9 mouse cellular contexts compared by ENCODE assay signal in the genomic region with DNA sequence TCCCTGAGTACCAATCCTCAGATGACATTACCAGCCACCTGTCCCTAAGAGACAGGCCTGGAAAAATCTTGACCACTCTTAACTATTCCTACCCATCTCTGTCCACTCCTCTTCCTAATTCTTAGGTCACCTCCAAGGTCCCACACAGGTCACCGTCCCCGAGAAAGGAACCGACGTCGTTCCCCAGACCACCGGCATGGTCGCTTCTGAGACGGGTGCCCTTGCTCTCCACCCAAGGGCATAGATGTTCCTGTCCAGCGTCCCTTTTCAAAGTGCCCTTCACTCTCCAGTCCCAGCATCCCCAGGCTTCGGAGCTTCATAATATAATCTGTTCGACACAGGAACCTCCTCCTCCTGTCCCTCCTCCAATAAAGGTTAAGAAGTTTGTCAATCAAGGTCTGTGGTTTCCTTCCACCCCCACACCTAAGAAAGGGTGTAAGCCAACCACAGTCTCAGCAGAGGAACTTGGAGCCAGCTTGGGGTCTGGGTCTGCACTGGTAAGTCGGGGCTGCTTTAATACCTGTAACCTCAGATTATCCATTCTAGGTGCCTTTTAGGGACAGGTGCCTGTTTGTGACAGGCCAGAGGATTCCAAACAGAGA. TPM values are rescaled to one million over a fixed set of nuclear protein-coding genes. Genes with fewer than 3 reads are reported as not detected.
DNase-seq lines count a peak whose midpoint lies in the region; ATAC-seq and TF ChIP-seq lines count a peak whose summit lies in the region.
"Had no signal": no experiment of that assay in that cellular context is flagged by ENCODE, and none has a peak within 500 bp of the region (broad histone marks: within the 10 kb centered on the region; RNA-seq: fewer than 3 reads in every experiment).

Igflr1 (plus strand) TSS at position 458 of the 602 bp plus-strand sequence.

- DNase-seq in kidney, postnatal 25 days, result no peak
- DNase-seq in G1E (ENCODE audit: low spot score), result no peak
- DNase-seq in right cerebral cortex, postnatal 14 days, result no peak
- DNase-seq in gastrocnemius, postnatal 4 days (ENCODE audit: low spot score in 2 of 2), result no peak
- DNase-seq in ovary, adult 18-20 months (ENCODE audit: low spot score), result no peak
- DNase-seq: kidney, postnatal 14 days had no signal

- no peak for ATAC-seq in kidney, embryonic 15.5 days (replicated peaks; ENCODE audit: low FRiP score)
- ATAC-seq in G1E (ENCODE audit: extremely low read depth, insufficient number of reproducible peaks, low FRiP score, poor library complexity, severe bottlenecking), result no peak
- ATAC-seq in embryonic facial prominence, embryonic 15.5 days (ENCODE audit: insufficient number of reproducible peaks, low FRiP score, low TSS enrichment, low read depth), result no peak
- no peak for ATAC-seq in liver, embryonic 16.5 days (ENCODE audit: low read depth)

- 0 out of 2 replicates have a peak within 1 kb of the TSS, but pooled peaks have one; percentile 97 for H3K27ac ChIP-seq in kidney, embryonic 15.5 days
- no peak within 1 kb of the TSS for H3K27ac ChIP-seq in embryonic facial prominence, embryonic 15.5 days (replicated peaks)
- no peak within 1 kb of the TSS; the same call in 1 of the 2 replicates for H3K27ac ChIP-seq in liver, embryonic 16.5 days (ENCODE audit: low read length)

- peak within 1 kb of the TSS; percentile 79; the same call in 1 of the 2 replicates for H3K4me2 ChIP-seq in kidney, embryonic 15.5 days
- no peak within 1 kb of the TSS for H3K4me2 ChIP-seq in embryonic facial prominence, embryonic 15.5 days (replicated peaks)
- peak within 1 kb of the TSS; percentile 73 for H3K4me2 ChIP-seq in liver, embryonic 16.5 days (ENCODE audit: low read depth, low read length)

- 90% methylated on average over 12 of the region's 12 CpGs for WGBS in kidney, embryonic 15.5 days
- 95% methylated on average over 12 of the region's 12 CpGs for WGBS in embryonic facial prominence, embryonic 15.5 days
- 87% methylated on average over 12 of the region's 12 CpGs for WGBS in liver, embryonic 16.5 days (ENCODE audit: insufficient replicate concordance)

- peaks cover 25% of the 10 kb centered on the region for H3K4me1 ChIP-seq in kidney, embryonic 15.5 days
- H3K4me1 ChIP-seq in G1E (ENCODE audit: insufficient read depth, low read depth, low read length), result peaks cover 51% of the 10 kb centered on the region
- H3K4me1 ChIP-seq in embryonic facial prominence, embryonic 15.5 days, result peaks cover 15% of the 10 kb centered on the region; the same call in 1 of the 2 replicates
- peaks cover 15% of the 10 kb centered on the region for H3K4me1 ChIP-seq in liver, embryonic 16.5 days (ENCODE audit: control insufficient read depth, low read depth, low read length)

- H3K4me3 ChIP-seq in kidney, embryonic 15.5 days (replicated peaks), result peak within 1 kb of the TSS; percentile 80
- peak within 1 kb of the TSS; percentile 83; the same call in 1 of the 2 replicates for H3K4me3 ChIP-seq in G1E (ENCODE audit: low read depth, low read length)
- peak within 1 kb of the TSS; percentile 94; the same call in 1 of the 2 replicates for H3K4me3 ChIP-seq in embryonic facial prominence, embryonic 15.5 days (replicated peaks)
- H3K4me3 ChIP-seq in liver, embryonic 16.5 days (ENCODE audit: low read depth, low read length), result no peak within 1 kb of the TSS; the same call in 1 of the 2 replicates

- H3K27me3 ChIP-seq in kidney, embryonic 15.5 days, result no peaks in the 10 kb centered on the region
- H3K27me3 ChIP-seq in G1E (ENCODE audit: insufficient read depth, low read length), result no peaks in the 10 kb centered on the region
- H3K27me3 ChIP-seq in embryonic facial prominence, embryonic 15.5 days, result no peaks in the 10 kb centered on the region
- H3K27me3 ChIP-seq in liver, embryonic 16.5 days (ENCODE audit: control insufficient read depth, insufficient read depth, low read depth, low read length), result no peaks in the 10 kb centered on the region

- no peaks in the 10 kb centered on the region for H3K9me3 ChIP-seq in kidney, embryonic 15.5 days (replicated peaks)
- no peaks in the 10 kb centered on the region for H3K9me3 ChIP-seq in G1E (replicated peaks)
- H3K9me3 ChIP-seq in embryonic facial prominence, embryonic 15.5 days (replicated peaks), result no peaks in the 10 kb centered on the region
- no peaks in the 10 kb centered on the region for H3K9me3 ChIP-seq in liver, embryonic 16.5 days (replicated peaks; ENCODE audit: control insufficient read depth, low read length)

- no peak for TF ChIP-seq CTCF in G1E (IDR thresholded peaks at IDR 0.05; ENCODE audit: low read depth, low read length)

- peaks cover 59% of the 10 kb centered on the region for H3K36me3 ChIP-seq in kidney, embryonic 15.5 days
- peaks cover 75% of the 10 kb centered on the region for H3K36me3 ChIP-seq in G1E (replicated peaks)
- H3K36me3 ChIP-seq in embryonic facial prominence, embryonic 15.5 days, result peaks cover 37% of the 10 kb centered on the region
- peaks cover 22% of the 10 kb centered on the region for H3K36me3 ChIP-seq in liver, embryonic 16.5 days (ENCODE audit: control insufficient read depth, insufficient read depth)

- H3K9ac ChIP-seq in kidney, embryonic 15.5 days, result peak within 1 kb of the TSS; percentile 73; the same call in 1 of the 2 replicates
- H3K9ac ChIP-seq in embryonic facial prominence, embryonic 15.5 days, result no peak within 1 kb of the TSS
- H3K9ac ChIP-seq in liver, embryonic 16.5 days (ENCODE audit: low read depth, low read length), result no peak within 1 kb of the TSS

RNA-seq across cellular contexts. Expression of gene Igflr1, which starts in this region (rescaled TPM):
- 3.8 and 6.0 TPM in 2 replicates for polyA plus RNA-seq in kidney, embryonic 15.5 days (2015; fragmentation: Nextera tagmentation; extraction: Ambion mirVana)
- total RNA-seq in G1E (2014; fragmentation: Nextera tagmentation), result 1.8 TPM in 1 of 2 replicates, not detected in the other
- 0.70 TPM in 1 of 2 replicates, not detected in the other for total RNA-seq in G1E (2017)
- polyA plus RNA-seq in G1E (2012), result 4.8 and 6.3 TPM in 2 replicates
- polyA plus RNA-seq in embryonic facial prominence, embryonic 15.5 days (2015; fragmentation: Nextera tagmentation; extraction: Ambion mirVana), result 5.3 and 6.1 TPM in 2 replicates
- polyA plus RNA-seq in liver, embryonic 16.5 days (2015; fragmentation: Nextera tagmentation; extraction: Ambion mirVana), result 2.1 and 2.2 TPM in 2 replicates
- total RNA-seq in gastrocnemius, postnatal 4 days (2021), result 1 to 10 TPM; 1.5 to 1.7 TPM
